Comparison of ENCODE assay signal across 8 mouse cellular contexts in the genomic region with DNA sequence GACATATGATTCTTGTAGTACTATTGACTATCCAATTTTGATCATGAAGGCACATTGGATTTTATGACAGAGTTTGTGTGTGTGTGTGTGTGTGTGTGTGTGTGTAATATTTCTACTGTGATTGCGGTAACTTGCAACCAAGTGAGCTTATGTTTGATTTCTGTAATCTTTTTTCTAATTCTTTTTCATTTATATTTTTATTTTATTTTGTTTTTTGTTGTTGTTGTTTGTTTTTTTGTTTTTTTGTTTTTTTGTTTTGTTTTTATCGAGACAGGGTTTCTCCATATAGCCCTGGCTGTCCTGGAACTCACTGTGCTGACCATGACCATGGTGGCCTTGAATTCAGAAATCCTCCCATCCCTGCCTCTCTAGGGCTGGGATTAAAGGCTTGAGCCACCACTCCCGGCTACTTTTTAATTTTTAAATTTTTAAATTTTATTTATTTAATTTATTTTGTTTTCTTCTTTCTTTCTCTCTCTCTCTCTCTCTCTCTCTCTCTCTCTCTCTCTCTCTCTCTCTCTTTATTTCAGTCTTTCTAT.
DNase-seq lines count a peak whose midpoint lies in the region; ATAC-seq and TF ChIP-seq lines count a peak whose summit lies in the region.
"Not testable (repeated sequence)": the region's sequence is repeated elsewhere in the genome, so short reads cannot be mapped to it uniquely, and the experiment has no call there.

No protein-coding gene starts in this region.

- H3K4me1 ChIP-seq in forebrain, embryonic 12.5 days; heart, embryonic 15.5 days (replicated peaks); kidney, embryonic 16.5 days (ENCODE audit: insufficient read depth, low read length); liver, embryonic 12.5 days; midbrain, embryonic 14.5 days (ENCODE audit: control insufficient read depth, insufficient read depth, low read length): not testable (repeated sequence)

- DNase-seq in B cell, adult 2 months, result peak; percentile 3 to 11
- DNase-seq in brain, embryonic 14.5 days (ENCODE audit: low read depth), result peak; percentile 0
- DNase-seq in midbrain, embryonic 14.5 days, result not testable (repeated sequence)
- peak; percentile 5 for DNase-seq in splenic B cell, adult 2 months (ENCODE audit: low read depth, low spot score)

- WGBS in forebrain, embryonic 12.5 days, result 85% methylated on average over 3 of the region's 3 CpGs
- 70% methylated on average over 3 of the region's 3 CpGs for WGBS in heart, embryonic 15.5 days
- WGBS in kidney, embryonic 16.5 days, result 82% methylated on average over 3 of the region's 3 CpGs
- 52% methylated on average over 3 of the region's 3 CpGs for WGBS in liver, embryonic 12.5 days (ENCODE audit: insufficient replicate concordance)
- 76% methylated on average over 3 of the region's 3 CpGs for WGBS in midbrain, embryonic 14.5 days

- TF ChIP-seq POLR2A in brain, embryonic 14.5 days (IDR thresholded peaks at IDR 0.05; ENCODE audit: borderline replicate concordance, extremely low read depth, insufficient read depth, insufficient read length, poor library complexity, severe bottlenecking), result not testable (repeated sequence)

- not testable (repeated sequence) for H3K4me2 ChIP-seq in forebrain, embryonic 12.5 days; heart, embryonic 15.5 days; kidney, embryonic 16.5 days (replicated peaks; ENCODE audit: low read depth, low read length); liver, embryonic 12.5 days; midbrain, embryonic 14.5 days (ENCODE audit: low read length)

- not testable (repeated sequence) for H3K9ac ChIP-seq in forebrain, embryonic 12.5 days; heart, embryonic 15.5 days; kidney, embryonic 16.5 days (replicated peaks; ENCODE audit: low read length); liver, embryonic 12.5 days; midbrain, embryonic 14.5 days (replicated peaks; ENCODE audit: low read length)

- H3K4me3 ChIP-seq in forebrain, embryonic 12.5 days (replicated peaks); heart, embryonic 15.5 days; kidney, embryonic 16.5 days (ENCODE audit: low read length); liver, embryonic 12.5 days; midbrain, embryonic 14.5 days (replicated peaks; ENCODE audit: low read depth, low read length): not testable (repeated sequence)

- H3K36me3 ChIP-seq in forebrain, embryonic 12.5 days (replicated peaks); heart, embryonic 15.5 days; kidney, embryonic 16.5 days (ENCODE audit: insufficient read depth, low read length); liver, embryonic 12.5 days; midbrain, embryonic 14.5 days (ENCODE audit: control insufficient read depth, insufficient read depth, low read length); splenic B cell, adult 2 months (ENCODE audit: control insufficient read depth, insufficient read depth, low read length, poor library complexity, severe bottlenecking): not testable (repeated sequence)

- H3K27ac ChIP-seq in forebrain, embryonic 12.5 days; heart, embryonic 15.5 days; kidney, embryonic 16.5 days (ENCODE audit: low read length); liver, embryonic 12.5 days; midbrain, embryonic 14.5 days (replicated peaks; ENCODE audit: low read depth, low read length): not testable (repeated sequence)

- ATAC-seq in forebrain, embryonic 12.5 days (ENCODE audit: low FRiP score), result peak; percentile 92
- peak; percentile 79 for ATAC-seq in heart, embryonic 15.5 days (replicated peaks; ENCODE audit: insufficient number of reproducible peaks, insufficient read depth, low FRiP score, low read depth)
- peak; percentile 92 for ATAC-seq in kidney, embryonic 16.5 days (ENCODE audit: low FRiP score, low TSS enrichment)
- ATAC-seq in liver, embryonic 12.5 days, result peak; percentile 77
- ATAC-seq in midbrain, embryonic 14.5 days (ENCODE audit: low FRiP score, low TSS enrichment), result peak; percentile 80; the same call in 1 of the 2 replicates

- not testable (repeated sequence) for TF ChIP-seq CTCF in brain, embryonic 14.5 days (IDR thresholded peaks at IDR 0.05; ENCODE audit: borderline replicate concordance, extremely low read depth, insufficient read depth, insufficient read length)

- not testable (repeated sequence) for H3K27me3 ChIP-seq in forebrain, embryonic 12.5 days; heart, embryonic 15.5 days; kidney, embryonic 16.5 days (ENCODE audit: insufficient read depth, low read length); liver, embryonic 12.5 days (replicated peaks); midbrain, embryonic 14.5 days (ENCODE audit: control insufficient read depth, insufficient read depth, low read length); splenic B cell, adult 2 months (ENCODE audit: control insufficient read depth, insufficient read depth, low read length, poor library complexity, severe bottlenecking)

- H3K9me3 ChIP-seq in forebrain, embryonic 12.5 days; heart, embryonic 15.5 days (replicated peaks); kidney, embryonic 16.5 days (ENCODE audit: low read length); liver, embryonic 12.5 days (replicated peaks); midbrain, embryonic 14.5 days (ENCODE audit: control insufficient read depth, low read length): not testable (repeated sequence)
